Mouse (Mus musculus): ENCODE data around the gene Ptprg.

DNA sequence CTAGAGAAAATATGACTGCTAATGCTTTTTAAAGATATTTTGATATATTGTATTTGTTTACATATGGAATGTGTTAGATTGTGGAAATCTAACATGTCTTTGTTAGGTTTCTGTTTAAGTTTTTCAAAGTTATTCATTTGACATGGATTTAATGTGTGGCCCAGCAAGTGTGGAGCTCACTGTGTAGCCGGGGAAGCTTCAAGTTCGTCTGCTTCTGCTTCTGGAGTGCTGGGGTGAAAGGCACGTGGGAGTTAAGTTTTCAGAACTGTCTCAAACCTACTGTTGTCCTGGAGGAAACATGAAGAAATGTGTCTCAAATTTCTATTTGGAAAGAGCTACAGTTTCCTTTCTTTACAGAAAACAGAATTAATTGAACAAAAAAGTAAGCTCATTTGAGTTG lies 311.5 kb downstream of the Ptprg start:
- TF ChIP-seq CTCF (IDR thresholded peaks at IDR 0.05) (no peak), EP300 (IDR thresholded peaks at IDR 0.05; ENCODE audit: insufficient read depth, low read depth, low read length) (no peak)
